Mouse (Mus musculus): Measurements from ENCODE around the gene Gm49318.

- no peak for TF ChIP-seq CEBPB (IDR thresholded peaks at IDR 0.05; ENCODE audit: insufficient read depth, poor library complexity, severe bottlenecking)
- no peak for TF ChIP-seq POLR2A (IDR thresholded peaks at IDR 0.05; ENCODE audit: insufficient read length, low read depth)
- no peak for TF ChIP-seq TCF12 (IDR thresholded peaks at IDR 0.05; ENCODE audit: insufficient read depth, poor library complexity, severe bottlenecking)
- TF ChIP-seq POLR2AphosphoS2 (IDR thresholded peaks at IDR 0.05; ENCODE audit: insufficient read length, low read depth): no peak
- no peak for TF ChIP-seq SRF (IDR thresholded peaks at IDR 0.05; ENCODE audit: control insufficient read depth, insufficient read length, low read depth)
- no peak for TF ChIP-seq USF1 (IDR thresholded peaks at IDR 0.05; ENCODE audit: low read depth)
- no peak for TF ChIP-seq MAX (IDR thresholded peaks at IDR 0.05; ENCODE audit: low read depth)
- TF ChIP-seq E2F4 (IDR thresholded peaks at IDR 0.05; ENCODE audit: insufficient read depth): no peak
- TF ChIP-seq TCF3 (IDR thresholded peaks at IDR 0.05; ENCODE audit: insufficient read length, low read depth): no peak
- TF ChIP-seq MYOG (IDR thresholded peaks at IDR 0.05; ENCODE audit: control insufficient read depth in 1 of 3, insufficient read depth in 1 of 3, insufficient read length in 2 of 3, low read depth in 2 of 3): no peak
- TF ChIP-seq MYOD1 (IDR thresholded peaks at IDR 0.05; ENCODE audit: control insufficient read depth in 1 of 3, insufficient read length in 2 of 3, low read depth in 2 of 3): no peak
Measured at GRCm38 (mm10) chr9:22050351-22050889, 20.6 kb downstream of the Gm49318 start.

Data from myocyte (in vitro differentiated cells).